Mouse (Mus musculus): ENCODE measurements around the gene Stard13.

- TF ChIP-seq POLR2A (IDR thresholded peaks at IDR 0.05; ENCODE audit: borderline replicate concordance, low read depth, low read length) (no peak), CTCF (IDR thresholded peaks at IDR 0.05; ENCODE audit: low read depth, low read length) (no peak)
These were observed 898 bp downstream of the Stard13 start for GRCm38 (mm10) chr5:151232576-151233299.
